Mouse (Mus musculus) heart, embryonic 11.5 days (tissue): ENCODE measurements around the gene Cdk18. TPM values are rescaled to one million over a fixed set of nuclear protein-coding genes. Genes with fewer than 3 reads are reported as not detected.

ENCODE experiments used
- polyA plus RNA-seq: library from polyadenylated mRNA; unstranded; fragments of >200 nt; fragmentation: Nextera tagmentation; extraction: Ambion mirVana; gene quantifications from 2 replicates; pipeline ENCODE4 v1.2.1, GENCODE M21; 2014

The Cdk18 gene
- polyA plus RNA-seq, 1 experiment from 2014 or later: 4.4 TPM

Other genes starting within 250 kb of the Cdk18 start
- 33.2 and 36.1 TPM in 2 replicates for gene Nucks1, start 229.2 kb downstream of the Cdk18 start, polyA plus RNA-seq
- gene Slc45a3, start 176.7 kb downstream of the Cdk18 start, polyA plus RNA-seq: 0.93 and 1.3 TPM in 2 replicates
- 18.0 and 21.0 TPM in 2 replicates for gene Elk4, start 132.1 kb downstream of the Cdk18 start, polyA plus RNA-seq
- 8.1 and 11.1 TPM in 2 replicates for gene Mfsd4a, start 71.6 kb downstream of the Cdk18 start, polyA plus RNA-seq
- gene Lemd1, start 51.7 kb upstream of the Cdk18 start, polyA plus RNA-seq: not detected in 2 replicates
- 0.03 TPM in 1 of 2 replicates, not detected in the other for gene AC124108.1, start 51.8 kb upstream of the Cdk18 start, polyA plus RNA-seq
- not detected in 2 replicates for gene Gm10188, start 90.1 kb upstream of the Cdk18 start, polyA plus RNA-seq
- gene Klhdc8a, start 158.9 kb upstream of the Cdk18 start, polyA plus RNA-seq: 0.45 and 0.56 TPM in 2 replicates
- gene Nuak2, start 176.4 kb upstream of the Cdk18 start, polyA plus RNA-seq: 2.6 and 3.6 TPM in 2 replicates